Mouse (Mus musculus) frontal cortex, postnatal 36 days (tissue): Measurements from ENCODE around the gene Parp12.

Source experiments
- DNase-seq, 2 experiments: peaks; one replicate each; pipeline ENCODE4 v3.0.0; 2022; ENCODE audit warnings: low spot score in 2 of 2

The Parp12 gene

DNA sequence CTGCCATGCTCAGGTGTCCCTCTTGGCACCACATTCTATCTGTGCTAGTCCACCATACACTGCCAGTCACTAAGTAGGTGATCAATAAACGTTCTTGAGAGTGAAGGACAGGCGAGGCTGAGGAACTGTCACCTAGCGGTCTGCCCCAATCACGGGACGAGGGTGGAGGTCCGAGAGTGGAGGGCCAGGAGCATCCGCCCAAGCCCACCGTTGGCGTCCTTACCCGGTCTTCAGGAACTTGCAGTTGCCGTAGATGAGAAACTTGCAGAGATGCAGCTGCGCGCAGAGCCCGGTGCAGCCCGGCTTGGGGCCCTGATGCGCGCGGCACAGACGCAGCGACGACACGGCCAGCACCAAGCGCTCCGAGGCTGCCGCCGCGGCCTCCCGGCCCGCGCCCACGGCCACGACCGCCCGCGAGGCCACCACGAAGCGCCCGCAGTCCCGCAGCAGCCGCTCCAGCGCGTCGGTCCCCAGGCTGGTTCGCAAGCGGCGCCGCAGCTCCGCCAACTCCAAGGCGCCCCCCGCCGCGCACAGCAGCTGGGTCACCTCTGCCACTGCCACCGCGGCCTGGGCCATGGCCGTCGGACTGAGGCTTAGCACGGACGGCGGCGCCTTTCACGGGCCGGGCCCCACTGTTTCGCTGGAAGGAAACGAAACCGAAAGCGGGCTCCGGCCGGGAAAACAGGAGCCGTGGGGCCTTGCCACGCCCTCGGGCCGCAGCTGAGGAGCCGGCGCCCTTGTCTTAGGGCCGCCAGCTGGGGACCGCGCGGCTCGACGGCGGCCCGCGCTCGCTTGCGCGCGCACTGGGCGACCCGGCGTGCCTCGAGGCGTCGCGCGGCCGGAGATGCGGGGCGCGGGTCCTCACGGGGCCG is at the start of gene Parp12:
Gene Parp12 (minus strand): TSS at position 766 of the 872 bp plus-strand sequence.
- peak; percentile 28 to 39 for DNase-seq

DNA sequence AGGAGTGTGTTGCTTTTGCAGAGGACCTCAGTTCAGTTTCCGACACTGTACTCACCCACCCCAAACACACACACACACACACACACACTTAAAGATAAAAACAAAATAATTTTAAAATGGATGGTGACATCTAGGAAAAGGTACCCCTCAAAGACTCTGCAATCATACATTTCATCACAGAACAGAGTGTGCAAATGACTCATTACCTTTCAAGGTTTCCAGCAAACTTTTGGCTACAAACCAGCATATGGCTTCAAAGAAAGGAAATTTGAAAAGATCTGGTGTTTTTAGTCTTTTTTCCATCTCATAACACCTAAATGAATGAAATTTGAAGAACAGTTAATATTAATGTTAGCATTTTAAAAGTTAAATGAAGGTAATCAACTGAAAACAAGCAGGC is 46.7 kb upstream of the Parp12 start:
- DNase-seq = no peak

DNA sequence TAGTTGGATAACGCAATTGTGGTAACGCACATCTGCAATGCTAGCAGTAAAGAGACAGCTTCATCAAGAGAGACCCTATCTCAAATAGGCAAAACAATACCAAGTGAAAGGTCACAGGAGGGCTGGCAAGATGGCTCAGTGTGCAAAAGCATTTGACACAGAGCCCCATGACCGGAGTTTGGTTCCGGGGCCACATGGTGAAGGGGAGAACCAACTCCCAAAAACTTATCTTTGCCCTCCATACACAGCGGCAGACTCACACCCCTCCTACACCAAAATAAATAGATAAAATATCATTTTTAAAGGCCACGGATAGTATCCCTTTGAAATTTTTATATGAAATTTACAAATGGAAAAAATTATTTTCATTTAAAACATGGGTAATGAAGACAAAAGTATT is 43.8 kb upstream of the Parp12 start:
- DNase-seq = no peak

DNA sequence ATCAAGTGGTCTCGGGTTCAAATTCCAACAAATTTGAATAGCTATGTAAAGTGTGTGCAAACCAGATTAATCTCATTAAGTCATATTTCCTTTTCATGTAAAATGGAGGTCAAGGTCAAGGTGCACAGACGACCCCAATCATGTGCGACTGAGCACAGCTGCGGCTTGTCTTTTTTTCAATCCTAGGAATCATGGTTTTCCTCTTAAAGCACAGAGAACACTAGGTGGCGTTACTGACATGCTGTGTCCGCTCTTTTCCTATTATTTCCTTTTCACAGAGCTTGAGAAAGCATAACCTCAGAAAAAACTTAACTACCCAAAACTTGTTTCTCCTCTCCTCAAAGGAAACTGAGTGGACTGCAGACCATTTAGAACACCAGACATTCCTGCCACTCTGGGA is 27.9 kb upstream of the Parp12 start:
- peak in 1 of 2 experiments; percentile 13 for DNase-seq

DNA sequence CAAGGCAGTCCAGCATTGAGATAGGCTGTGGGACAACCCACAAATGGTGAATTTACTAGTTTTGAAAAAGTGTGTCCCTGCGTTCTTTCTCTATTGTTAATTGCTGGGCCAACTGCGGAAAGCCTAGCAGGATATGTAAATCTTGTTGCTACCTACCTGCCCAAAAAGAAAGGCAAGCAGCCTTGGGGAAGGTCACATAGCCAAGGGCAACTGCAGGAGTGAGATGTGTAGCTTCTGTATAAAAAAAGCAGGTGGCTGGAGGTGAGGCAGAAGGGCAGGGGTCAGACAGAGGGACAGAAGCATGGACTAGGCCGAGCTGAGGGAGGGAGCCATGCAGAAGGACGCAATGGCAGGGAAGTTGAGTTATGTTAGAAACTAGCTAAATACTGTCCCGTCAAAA is 14.4 kb upstream of the Parp12 start:
- no peak for DNase-seq

DNA sequence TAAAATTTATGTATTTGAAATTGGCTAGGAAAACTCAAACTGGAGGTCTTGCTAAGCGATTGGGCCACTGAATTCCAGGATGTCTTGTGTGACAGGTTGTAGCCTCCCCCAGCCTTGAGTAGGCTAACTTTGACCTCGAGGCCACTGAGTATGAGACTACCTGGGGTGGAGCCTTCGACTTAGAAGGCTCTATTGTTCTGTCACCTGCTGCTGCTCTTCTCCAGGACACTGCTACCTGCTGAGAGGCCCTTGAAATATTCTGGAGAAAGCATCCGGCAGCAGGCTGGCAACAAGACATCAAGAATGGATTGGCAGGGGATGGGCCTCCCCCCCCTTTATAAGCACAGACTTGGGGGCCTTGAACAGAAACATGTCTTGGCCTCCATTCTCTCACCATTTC is 13.3 kb upstream of the Parp12 start:
- no peak for DNase-seq

DNA sequence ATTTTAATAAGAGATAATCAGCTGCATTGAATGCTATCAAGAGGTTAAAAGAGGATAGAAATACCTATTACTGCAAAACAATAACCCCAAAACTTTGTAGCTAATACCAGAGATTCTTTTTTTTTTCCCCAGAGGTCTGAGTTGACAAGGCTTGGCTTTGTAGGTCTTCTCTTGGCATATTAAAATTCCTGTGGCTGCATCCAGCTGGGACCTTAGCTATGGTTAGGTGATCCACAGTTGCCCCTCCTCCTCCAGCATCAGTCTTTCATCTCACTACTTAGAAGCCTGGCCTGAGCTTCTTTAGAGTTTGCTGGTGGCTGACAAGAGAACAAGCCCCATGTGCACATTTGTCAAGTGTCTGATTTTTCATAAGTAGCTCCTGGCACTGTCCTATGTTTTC is 6.6 kb upstream of the Parp12 start:
- no peak for DNase-seq

DNA sequence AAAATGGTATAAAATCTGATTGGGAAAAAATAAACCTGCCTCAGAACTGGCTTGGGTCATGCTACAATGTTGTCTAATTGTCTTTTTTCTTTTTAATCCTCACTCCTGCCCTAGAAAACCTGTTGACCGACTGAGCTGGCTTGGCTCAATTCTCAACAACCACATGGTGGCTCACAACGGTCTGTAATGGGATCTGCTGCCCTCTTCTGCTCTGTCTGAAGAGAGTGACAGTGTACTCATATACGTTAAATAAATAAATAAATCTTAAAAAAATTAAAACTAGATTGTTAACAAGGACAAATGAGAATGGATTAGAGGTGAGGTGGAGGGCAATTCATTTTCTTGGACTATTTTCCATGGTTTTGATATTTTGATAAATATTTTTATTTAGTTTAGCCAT is 2.5 kb upstream of the Parp12 start:
- no peak for DNase-seq

DNA sequence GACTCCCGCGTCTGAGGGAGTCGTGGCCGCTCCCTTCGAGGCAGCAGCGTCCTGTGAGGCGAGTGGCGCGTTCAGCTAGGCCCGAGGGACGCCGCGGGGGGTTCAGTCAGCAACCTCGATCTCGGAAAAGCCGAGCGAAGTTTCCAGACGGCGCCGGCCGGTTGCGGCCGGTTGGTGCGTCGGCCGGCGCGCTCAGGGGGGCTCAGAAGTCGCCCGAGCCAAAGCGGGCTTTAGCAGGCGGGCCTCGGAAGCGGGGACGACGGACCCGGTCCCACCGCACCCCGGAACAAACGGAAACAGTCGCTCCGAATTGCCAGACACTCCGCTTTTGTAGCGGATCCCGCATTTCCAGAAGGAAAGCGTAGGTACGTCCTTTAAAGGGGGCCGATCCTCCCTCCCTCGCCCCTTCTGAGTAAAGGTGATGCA is 320 bp upstream of the Parp12 start:
- DNase-seq = no peak

DNA sequence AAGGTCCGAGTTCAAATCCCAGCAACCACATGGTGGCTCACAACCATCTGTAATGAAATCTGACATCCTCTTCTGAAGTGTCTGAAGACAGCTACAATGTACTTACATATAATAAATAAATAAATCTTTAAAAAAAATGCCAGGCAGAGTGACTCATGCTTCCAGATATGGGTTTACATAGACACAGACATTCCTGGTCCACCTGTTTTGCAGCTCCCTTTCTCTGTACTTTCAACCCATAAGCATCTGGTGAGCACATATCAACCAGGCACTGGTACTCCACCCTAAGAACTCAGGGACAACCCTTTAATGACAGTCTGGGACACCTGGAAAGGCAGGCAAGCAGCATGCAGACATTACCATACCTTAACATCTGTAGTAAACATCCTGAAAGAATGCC is 2.7 kb downstream of the Parp12 start:
- DNase-seq = no peak

DNA sequence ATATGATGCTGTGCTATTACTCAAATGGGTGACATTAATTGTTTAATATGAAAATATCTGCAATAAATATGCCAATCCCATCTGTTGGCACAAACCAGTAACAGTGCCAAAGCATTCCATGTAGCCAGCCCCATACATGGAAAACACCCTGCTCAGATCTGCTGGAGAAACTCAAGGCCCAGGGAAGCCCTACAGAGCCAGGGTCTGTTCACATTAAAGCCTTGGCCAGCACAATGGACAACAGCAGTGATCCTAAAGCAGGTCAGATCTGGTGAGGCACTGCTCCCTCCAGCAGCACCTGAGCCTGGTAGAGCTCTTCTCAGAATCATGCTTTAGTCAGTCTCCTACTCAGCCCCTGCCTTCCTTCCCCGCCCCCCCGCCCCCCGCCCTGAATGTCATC is 5.0 kb downstream of the Parp12 start:
- no peak for DNase-seq

DNA sequence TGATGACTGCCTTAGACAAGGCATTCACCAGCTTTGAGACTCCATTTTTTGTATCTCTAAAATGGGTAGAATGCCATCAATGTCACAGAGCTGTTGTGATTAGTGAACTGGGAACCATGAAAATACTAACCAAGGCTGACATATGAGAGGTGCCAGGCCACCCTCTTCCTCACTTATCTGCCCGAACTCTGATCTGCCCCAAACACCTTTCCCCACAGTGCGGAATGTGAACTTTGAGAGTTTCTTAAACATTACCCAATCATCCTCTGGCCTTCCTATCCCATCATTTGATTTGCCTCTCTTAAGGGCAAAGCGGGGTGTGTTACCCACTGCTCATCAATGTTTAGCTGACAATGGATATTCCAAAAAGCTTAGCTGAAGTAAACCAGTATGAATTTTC is 5.4 kb downstream of the Parp12 start:
- no peak for DNase-seq

DNA sequence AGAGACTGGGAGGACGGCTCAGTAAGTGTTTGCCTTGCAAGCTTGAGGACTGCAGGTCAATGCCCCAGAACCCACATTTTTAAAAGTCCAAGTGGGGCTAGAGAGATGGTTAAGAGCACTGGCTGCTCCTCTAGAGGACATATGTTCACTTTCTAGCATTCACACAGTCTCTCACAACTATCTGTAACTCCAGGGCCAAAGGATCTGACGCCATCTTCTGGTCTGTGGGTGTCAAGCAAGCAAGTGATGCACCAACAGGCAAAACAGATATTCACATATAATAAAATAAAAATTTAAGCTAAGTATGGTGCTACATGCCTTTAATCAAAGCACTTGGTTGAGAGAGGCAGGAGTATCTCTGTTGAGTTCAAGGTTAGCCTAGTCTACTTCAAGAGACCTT is 11.3 kb downstream of the Parp12 start:
- DNase-seq = no peak

DNA sequence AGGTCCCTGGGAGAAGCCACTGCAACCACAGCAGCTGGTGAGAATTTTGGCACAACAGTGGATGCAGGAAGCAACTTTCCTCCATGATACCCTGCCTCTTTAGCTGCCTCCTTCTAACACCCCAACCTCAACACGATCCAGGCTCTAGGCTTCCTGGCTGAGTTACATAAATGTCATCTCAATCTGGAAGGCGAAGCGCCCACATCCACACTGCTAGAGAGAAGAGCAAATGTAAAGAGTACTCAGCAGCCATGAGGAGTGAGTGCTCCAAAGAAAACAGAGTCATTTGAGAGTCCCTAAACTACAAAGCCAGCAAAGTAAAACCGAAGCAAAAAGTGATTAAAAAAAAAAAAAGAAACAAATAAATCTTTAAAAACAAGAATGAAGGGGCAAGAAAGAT is 13.5 kb downstream of the Parp12 start:
- DNase-seq = no peak

DNA sequence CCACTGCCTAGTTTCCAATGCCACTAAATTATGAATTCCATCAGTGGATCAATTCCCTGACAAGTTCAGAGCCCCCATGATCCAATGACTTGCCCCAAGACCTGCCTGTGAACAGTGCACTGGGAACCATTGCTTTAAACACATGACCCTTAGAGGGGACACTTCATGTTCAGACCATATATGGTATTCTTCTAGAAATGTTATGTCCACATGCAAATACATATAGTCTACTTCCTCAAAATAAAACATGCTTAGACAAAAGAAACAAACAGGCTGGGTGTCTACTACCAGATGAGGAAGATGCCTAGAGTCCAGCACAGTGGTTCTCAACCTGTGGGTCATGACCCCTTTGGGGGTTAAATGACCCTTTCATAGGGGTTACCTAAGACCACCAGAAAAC is 41.7 kb downstream of the Parp12 start:
- DNase-seq = no peak

DNA sequence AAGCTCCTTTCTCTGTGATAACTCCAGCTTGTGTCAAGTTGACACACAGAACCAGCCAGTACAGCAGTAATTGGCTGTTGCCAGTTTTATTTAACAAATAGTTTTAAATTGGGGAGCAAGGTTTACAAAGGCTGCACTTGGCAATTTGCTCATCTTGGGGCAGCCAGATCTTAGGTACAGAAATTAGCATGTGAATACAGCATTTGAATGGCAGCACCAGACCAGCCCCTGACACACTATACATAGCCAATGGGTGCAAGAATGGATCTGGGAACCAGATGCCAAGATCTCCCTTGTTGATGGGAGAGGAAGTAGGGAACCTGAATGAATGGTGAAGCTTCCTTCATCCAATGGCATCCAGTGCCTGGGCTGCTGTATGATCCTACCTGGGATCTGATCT is 44.0 kb downstream of the Parp12 start:
- DNase-seq = no peak

DNA sequence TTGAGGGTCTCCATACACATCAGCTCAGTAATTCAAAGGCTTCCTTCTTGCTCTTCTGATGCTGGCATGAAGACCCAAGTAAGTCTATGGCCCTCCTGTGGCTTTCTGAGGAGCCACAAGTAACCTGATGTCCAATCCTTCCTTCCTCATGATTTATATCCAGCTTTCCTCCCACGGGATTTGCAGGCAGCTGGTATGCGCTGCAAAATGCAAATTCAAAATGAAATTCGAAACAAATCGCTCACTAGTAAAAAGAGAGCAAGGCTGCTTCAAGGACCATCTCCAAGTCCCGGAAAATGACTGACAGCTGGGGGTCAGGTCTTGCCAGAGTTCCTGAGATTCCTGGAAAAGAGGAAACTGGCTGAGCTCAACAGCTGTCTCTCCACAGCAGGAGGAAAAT is 45.5 kb downstream of the Parp12 start:
- peak in 1 of 2 experiments; percentile 57 for DNase-seq

DNA sequence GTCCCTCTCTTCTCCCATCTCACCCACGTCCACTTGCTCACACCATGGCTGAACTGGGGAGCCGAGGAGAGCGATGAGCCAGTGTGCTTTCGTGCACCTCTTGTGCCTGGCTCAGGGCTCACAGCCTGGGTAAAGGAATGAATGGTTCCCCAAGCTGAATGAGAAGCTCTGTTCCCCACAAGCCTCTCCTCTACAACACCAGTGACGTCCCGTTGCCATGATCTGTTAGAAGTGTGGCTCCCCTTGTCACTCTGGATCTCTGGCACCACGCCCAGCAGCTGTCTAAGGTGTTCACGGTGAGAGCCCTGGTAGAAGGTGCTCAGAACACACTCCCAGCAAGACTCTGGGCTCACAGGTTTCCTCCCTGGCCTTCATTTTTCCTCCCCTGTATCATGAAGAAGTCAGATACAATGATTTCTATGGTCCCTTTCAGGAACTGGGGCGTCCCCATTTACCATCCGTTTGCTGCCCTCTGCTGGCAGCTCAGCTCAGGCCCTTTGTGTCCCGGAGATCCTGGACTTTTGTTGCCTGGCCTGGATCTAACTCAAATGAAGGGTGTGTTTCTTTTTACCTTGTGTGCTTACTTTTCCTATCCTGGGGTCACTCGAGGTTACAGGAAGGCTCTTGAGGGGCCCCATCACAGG is 51.1 kb downstream of the Parp12 start:
- DNase-seq = peak; percentile 75 to 86

DNA sequence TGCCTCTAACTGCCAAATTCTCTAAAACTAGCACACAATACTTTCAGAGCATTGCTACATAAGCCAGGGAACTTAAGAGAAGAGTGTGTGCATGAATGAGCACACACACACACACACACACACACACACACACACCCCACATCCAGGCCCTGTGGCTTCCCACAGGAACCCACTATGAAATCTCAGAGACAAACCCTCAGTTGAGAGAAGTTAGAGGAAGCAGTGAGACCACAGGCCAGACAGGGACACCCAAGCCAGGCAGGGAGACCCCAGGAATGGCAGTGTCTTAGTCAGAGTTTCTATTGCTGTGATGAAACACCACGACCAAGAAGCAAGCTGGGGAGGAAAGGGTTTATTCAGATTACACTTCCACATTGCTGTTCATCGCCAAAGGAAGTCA is 54.6 kb downstream of the Parp12 start:
- no peak for DNase-seq

DNA sequence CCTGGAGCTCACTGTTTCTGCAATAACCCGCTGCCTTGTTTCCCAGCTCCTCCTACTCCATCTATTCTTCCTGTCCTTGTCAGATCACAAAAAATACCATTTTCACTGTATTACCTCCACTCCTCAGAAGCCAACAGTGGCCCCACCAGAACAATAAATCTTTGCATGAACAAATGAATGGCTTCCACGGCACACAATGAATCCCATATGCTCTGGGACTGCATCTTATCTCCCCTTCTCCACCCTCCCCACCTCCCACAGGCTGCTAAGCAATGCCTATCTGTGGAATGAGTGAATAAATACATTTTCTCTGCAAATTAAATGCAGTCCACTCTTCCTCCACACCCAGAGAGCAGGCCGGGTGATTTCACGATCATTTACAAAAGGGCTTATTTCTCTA is 57.0 kb downstream of the Parp12 start:
- no peak for DNase-seq

DNA sequence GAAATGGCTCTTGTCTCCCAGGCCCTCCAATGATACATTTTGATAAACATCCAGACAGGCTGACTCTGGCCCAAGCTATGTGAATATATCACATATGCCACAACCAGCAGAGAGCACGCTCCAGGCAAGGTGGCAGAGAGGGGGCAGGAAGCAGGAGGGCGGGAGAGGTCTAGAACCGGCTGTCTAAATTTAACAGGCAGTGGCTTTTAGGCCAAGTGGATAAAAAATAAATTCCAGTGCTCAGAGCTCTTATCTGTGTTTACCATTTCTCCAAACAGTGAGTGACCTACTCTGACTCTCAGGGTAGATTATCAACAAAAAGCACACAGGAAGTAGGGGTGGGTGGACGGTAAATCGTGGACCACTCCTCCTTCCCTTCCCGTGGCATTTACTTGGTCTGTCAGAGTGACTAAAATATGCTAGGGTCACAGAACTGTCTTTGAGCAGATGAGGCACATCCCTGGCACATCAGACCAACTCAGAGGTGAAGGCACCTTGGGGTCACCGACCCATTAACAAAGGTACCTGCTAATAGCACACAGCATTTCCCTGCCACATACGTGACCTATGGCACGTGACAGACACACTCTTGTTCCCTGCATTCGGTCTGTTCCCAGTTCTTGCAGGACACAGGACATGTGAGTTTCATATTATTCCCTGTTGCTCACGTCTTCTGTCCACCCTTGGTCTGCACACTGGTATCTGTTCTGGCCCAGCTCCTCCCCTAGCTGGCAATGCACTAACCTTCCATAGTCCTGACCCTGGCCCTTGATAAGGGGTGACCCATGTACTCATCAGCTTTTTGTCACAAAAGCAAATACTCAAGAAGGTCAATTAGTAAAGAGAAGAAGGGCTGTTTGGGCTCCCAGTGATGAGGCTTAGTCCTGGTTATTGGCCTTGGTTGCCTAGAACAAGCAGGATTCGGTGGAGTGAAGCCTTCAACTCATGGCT is 58.3 kb downstream of the Parp12 start:
- no peak for DNase-seq

DNA sequence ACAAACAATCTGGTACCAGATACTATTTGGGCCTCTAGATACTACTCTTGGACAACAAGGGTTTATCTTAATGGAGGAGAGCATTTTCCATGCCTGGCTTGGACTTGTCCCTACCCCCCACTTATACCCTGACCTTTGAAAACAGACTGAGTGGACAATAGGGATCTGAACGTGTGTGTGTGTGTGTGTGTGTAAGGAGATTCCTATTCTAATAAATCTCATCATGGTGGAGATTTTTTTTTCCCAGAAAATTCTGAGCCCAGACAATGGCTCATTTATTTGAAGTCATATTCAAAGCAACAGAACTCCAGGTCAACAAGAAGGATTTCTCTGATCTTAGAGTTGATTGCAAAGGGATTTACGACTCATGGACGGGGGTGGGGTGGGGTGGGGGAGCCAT is 59.2 kb downstream of the Parp12 start:
- DNase-seq = no peak
